Mouse (Mus musculus): ENCODE results near the gene Srsf6. TPM values are rescaled to one million over a fixed set of nuclear protein-coding genes. Genes with fewer than 3 reads are reported as not detected.

Srsf6 gene
- total RNA-seq (2023): 139 and 164 TPM in 2 replicates

GRCm38 (mm10) chr2:162931123-162931673, at the start of gene Srsf6:
Gene Srsf6, plus strand, starts transcription at chr2:162931528.

GRCm38 (mm10) chr2:162943148-162943846, 12.0 kb downstream of the Srsf6 start, which contains the start of gene L3mbtl1:
Gene L3mbtl1, plus strand, starts transcription at chr2:162943472.

Other genes starting within 250 kb of the Srsf6 start
- gene L3mbtl1, start 11.9 kb downstream of the Srsf6 start, total RNA-seq (2023): 0.47 and 0.59 TPM in 2 replicates
- not detected in 2 replicates for gene Sgk2, start 55.8 kb downstream of the Srsf6 start, total RNA-seq (2023)
- gene Ift52, start 85.8 kb downstream of the Srsf6 start, total RNA-seq (2023): 16.6 and 21.5 TPM in 2 replicates
- gene Mybl2, start 123.2 kb downstream of the Srsf6 start, total RNA-seq (2023): 21.5 and 32.7 TPM in 2 replicates
- gene Gtsf1l, start 156.3 kb downstream of the Srsf6 start, total RNA-seq (2023): not detected in 2 replicates

All from neutrophil, adult 65 days (primary cell).